Mouse (Mus musculus) olfactory bulb, adult 2 months (tissue): ENCODE data around the gene Man2a2.

ENCODE experiments used
- CTCF ChIP-seq: fragments of 200-500 bp; IDR thresholded peaks from 2 replicates; pipeline ENCODE4 v1.5.1; 2012; ENCODE audit warnings: low read depth, mild to moderate bottlenecking, low read length, moderate library complexity; ENCODE audit not compliant: insufficient read depth
- POLR2A ChIP-seq: fragments of 200-500 bp; IDR thresholded peaks from 2 replicates; pipeline ENCODE4 v1.6.1; 2012; ENCODE audit warnings: mild to moderate bottlenecking, low read depth, low read length, moderate library complexity; ENCODE audit not compliant: insufficient read depth

DNA sequence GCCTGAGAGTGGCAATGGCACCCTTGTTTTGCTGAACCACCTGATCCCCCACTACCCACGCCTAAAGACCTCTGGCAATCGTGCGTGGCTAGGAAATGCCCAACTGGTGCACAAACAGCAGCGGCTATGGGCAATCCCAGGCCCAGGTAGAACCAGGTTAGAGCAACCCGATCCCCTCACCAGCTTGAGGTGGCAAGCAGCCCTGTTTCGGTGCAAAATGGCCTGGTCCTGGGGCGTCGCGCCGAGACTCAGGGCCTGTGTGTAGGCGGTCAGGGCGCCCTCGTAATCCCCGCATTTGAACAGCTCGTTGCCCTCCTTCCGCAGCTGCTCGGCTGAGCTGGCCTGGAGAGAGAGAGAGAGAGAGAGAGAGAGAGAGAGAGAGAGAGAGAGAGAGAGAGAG, 31.8 kb downstream of the Man2a2 start:
- TF ChIP-seq POLR2A: no peak
- TF ChIP-seq CTCF: no peak
